Mouse (Mus musculus): ENCODE results near the gene Zfp846. TPM values are rescaled to one million over a fixed set of nuclear protein-coding genes. Genes with fewer than 3 reads are reported as not detected.

Gene Zfp846
- total and polyA plus RNA-seq, 3 experiments = 10.2 to 11.2 TPM; not detected in 1

- TF ChIP-seq MEF2A (IDR thresholded peaks at IDR 0.05; ENCODE audit: extremely low read depth, insufficient replicate concordance, low read depth, low read length, poor library complexity, severe bottlenecking) = 0 out of 2 replicates have a peak, but pooled peaks have one; percentile 27
- peak; percentile 95 for TF ChIP-seq KAT2A (conservative IDR thresholded peaks at IDR 0.05; ENCODE audit: low read depth, low read length)
- TF ChIP-seq NELFE (IDR thresholded peaks at IDR 0.05; ENCODE audit: low read depth, low read length) = peak; percentile 68
Observed at GRCm38 (mm10) chr9:20581175-20581634, at the start of gene Zfp846 (continued).

- H3K27me3 ChIP-seq (ENCODE audit: control insufficient read depth in 1 of 2, insufficient read depth in 2 of 2, low read length in 2 of 2) = peaks cover 15 to 16% of the 10 kb centered on the region in 2 experiments
- no peak overlapping the region for H3K4me3 ChIP-seq (ENCODE audit: control insufficient read depth in 1 of 2, insufficient read depth in 1 of 2, low read depth in 2 of 2, low read length in 2 of 2)
- no peaks in the 10 kb centered on the region for H3K79me2 ChIP-seq (ENCODE audit: control insufficient read depth, insufficient read depth, low read length, poor library complexity)
- no peaks in the 10 kb centered on the region for H3K9me3 ChIP-seq (replicated peaks; ENCODE audit: insufficient read depth, low read length)
- no peak for DNase-seq (ENCODE audit: low read depth, low spot score)
- no peak overlapping the region for H3K27ac ChIP-seq (ENCODE audit: control insufficient read depth, low read depth, low read length)
- no peaks in the 10 kb centered on the region for H3K4me1 ChIP-seq (ENCODE audit: control insufficient read depth in 1 of 2, insufficient read depth in 2 of 2, low read length in 2 of 2)
- TF ChIP-seq POLR2AphosphoS2 (IDR thresholded peaks at IDR 0.05; ENCODE audit: low read length) (no peak), USF2 (IDR thresholded peaks at IDR 0.05; ENCODE audit: borderline replicate concordance in 1 of 2, insufficient read depth in 1 of 2, low read depth in 1 of 2, low read length in 2 of 2) (no peak), KAT2A (conservative IDR thresholded peaks at IDR 0.05; ENCODE audit: low read depth, low read length) (no peak), GATA1 (IDR thresholded peaks at IDR 0.05; ENCODE audit: low read depth, low read length) (no peak)
- no peak overlapping the region for H3K9ac ChIP-seq (ENCODE audit: control insufficient read depth, low read depth, low read length, poor library complexity, severe bottlenecking)
- no peaks in the 10 kb centered on the region for H3K36me3 ChIP-seq (ENCODE audit: control insufficient read depth in 1 of 2, insufficient read depth in 2 of 2, low read length in 2 of 2)
Observed at GRCm38 (mm10) chr9:20534326-20534926, 46.7 kb upstream of the Zfp846 start.

GRCm38 (mm10) chr9:20536598-20536997 lies 44.5 kb upstream of the Zfp846 start:
- DNase-seq (ENCODE audit: low read depth, low spot score) = no peak
- TF ChIP-seq ZC3H11A (IDR thresholded peaks at IDR 0.05; ENCODE audit: low read depth, low read length) (no peak), MXI1 (IDR thresholded peaks at IDR 0.05; ENCODE audit: low read depth, low read length) (no peak), UBTF (IDR thresholded peaks at IDR 0.05; ENCODE audit: borderline replicate concordance, insufficient read depth, low read depth, low read length) (no peak), JUND (IDR thresholded peaks at IDR 0.05; ENCODE audit: low read depth, low read length) (no peak)
- Histone ChIP-seq H3K27me3 (ENCODE audit: control insufficient read depth in 1 of 2, insufficient read depth in 2 of 2, low read length in 2 of 2) (peaks cover 19 to 32% of the 10 kb centered on the region in 2 experiments), H3K4me3 (ENCODE audit: control insufficient read depth in 1 of 2, insufficient read depth in 1 of 2, low read depth in 2 of 2, low read length in 2 of 2) (no peak overlapping the region), H3K9ac (ENCODE audit: control insufficient read depth, low read depth, low read length, poor library complexity, severe bottlenecking) (no peak overlapping the region), H3K9me3 (replicated peaks; ENCODE audit: insufficient read depth, low read length) (no peaks in the 10 kb centered on the region), H3K4me1 (ENCODE audit: control insufficient read depth in 1 of 2, insufficient read depth in 2 of 2, low read length in 2 of 2) (no peaks in the 10 kb centered on the region), H3K79me2 (ENCODE audit: control insufficient read depth, insufficient read depth, low read length, poor library complexity) (no peaks in the 10 kb centered on the region), H3K27ac (ENCODE audit: control insufficient read depth, low read depth, low read length) (no peak overlapping the region), H3K36me3 (ENCODE audit: control insufficient read depth in 1 of 2, insufficient read depth in 2 of 2, low read length in 2 of 2) (no peaks in the 10 kb centered on the region)

GRCm38 (mm10) chr9:20543496-20543895 lies 37.6 kb upstream of the Zfp846 start:
- Histone ChIP-seq H3K27me3 (ENCODE audit: control insufficient read depth in 1 of 2, insufficient read depth in 2 of 2, low read length in 2 of 2) (peaks cover 16 to 32% of the 10 kb centered on the region in 2 experiments), H3K4me3 (ENCODE audit: control insufficient read depth in 1 of 2, insufficient read depth in 1 of 2, low read depth in 2 of 2, low read length in 2 of 2) (no peak overlapping the region), H3K27ac (ENCODE audit: control insufficient read depth, low read depth, low read length) (no peak overlapping the region), H3K9me3 (replicated peaks; ENCODE audit: insufficient read depth, low read length) (no peaks in the 10 kb centered on the region), H3K4me1 (ENCODE audit: control insufficient read depth in 1 of 2, insufficient read depth in 2 of 2, low read length in 2 of 2) (no peaks in the 10 kb centered on the region), H3K36me3 (ENCODE audit: control insufficient read depth in 1 of 2, insufficient read depth in 2 of 2, low read length in 2 of 2) (no peaks in the 10 kb centered on the region), H3K79me2 (ENCODE audit: control insufficient read depth, insufficient read depth, low read length, poor library complexity) (no peaks in the 10 kb centered on the region), H3K9ac (ENCODE audit: control insufficient read depth, low read depth, low read length, poor library complexity, severe bottlenecking) (no peak overlapping the region)
- DNase-seq (ENCODE audit: low read depth, low spot score) = no peak
- TF ChIP-seq JUND (IDR thresholded peaks at IDR 0.05; ENCODE audit: low read depth, low read length) (no peak), CTCF (IDR thresholded peaks at IDR 0.05 in 2 of 3, conservative IDR thresholded peaks at IDR 0.05 in 1 of 3; ENCODE audit: control insufficient read depth in 1 of 3, insufficient read depth in 1 of 3, low read depth in 2 of 3, low read length in 3 of 3, poor library complexity in 1 of 3, severe bottlenecking in 1 of 3) (no peak), CHD1 (IDR thresholded peaks at IDR 0.05; ENCODE audit: low read depth, low read length) (no peak), TBP (IDR thresholded peaks at IDR 0.05; ENCODE audit: low read depth, low read length) (no peak), MAFK (IDR thresholded peaks at IDR 0.05; ENCODE audit: borderline replicate concordance, low read depth, low read length) (no peak), UBTF (IDR thresholded peaks at IDR 0.05; ENCODE audit: borderline replicate concordance, insufficient read depth, low read depth, low read length) (no peak), GATA1 (IDR thresholded peaks at IDR 0.05; ENCODE audit: low read depth, low read length) (no peak), MXI1 (IDR thresholded peaks at IDR 0.05; ENCODE audit: low read depth, low read length) (no peak), KAT2A (conservative IDR thresholded peaks at IDR 0.05; ENCODE audit: low read depth, low read length) (no peak), TCF12 (IDR thresholded peaks at IDR 0.05; ENCODE audit: low read depth, low read length) (no peak), ELF1 (IDR thresholded peaks at IDR 0.05; ENCODE audit: low read depth, low read length) (no peak), RCOR1 (IDR thresholded peaks at IDR 0.05; ENCODE audit: low read depth, low read length) (no peak), NRF1 (IDR thresholded peaks at IDR 0.05; ENCODE audit: insufficient read depth, low read depth, low read length, poor library complexity, severe bottlenecking) (no peak), SIN3A (IDR thresholded peaks at IDR 0.05; ENCODE audit: low read length) (no peak), ZC3H11A (IDR thresholded peaks at IDR 0.05; ENCODE audit: low read depth, low read length) (no peak), ZKSCAN1 (IDR thresholded peaks at IDR 0.05; ENCODE audit: low read depth, low read length) (no peak), ZMIZ1 (IDR thresholded peaks at IDR 0.05; ENCODE audit: low read depth, low read length) (no peak)
